Mouse (Mus musculus): ENCODE measurements at regions not wholly inside any gene's neighbourhood (a gene's known extent, or its start where the extent isn't known, plus 50 kb on each side); places are given as distances from the start of the nearest gene placed in this dataset.

- peak; percentile 72 for DNase-seq
These were observed 320.1 kb downstream of the Med13l start for GRCm38 (mm10) chr5:118880546-118880945.

GRCm38 (mm10) chr5:118881886-118882285, 321.4 kb downstream of the Med13l start:
- DNase-seq: no peak

- DNase-seq: no peak
These were observed 327.7 kb downstream of the Med13l start for GRCm38 (mm10) chr5:118888131-118888530.

- DNase-seq: no peak
These were observed 330.7 kb downstream of the Med13l start for GRCm38 (mm10) chr5:118891131-118891530.

- no peak for DNase-seq
These were observed 347.7 kb downstream of the Med13l start for GRCm38 (mm10) chr5:118908224-118908623.

- peak; percentile 39 for DNase-seq
These were observed 349.3 kb downstream of the Med13l start for GRCm38 (mm10) chr5:118909756-118910155.

- DNase-seq: no peak
These were observed 353.8 kb downstream of the Med13l start for GRCm38 (mm10) chr5:118914191-118914750.

- DNase-seq: no peak
These were observed 362.9 kb downstream of the Med13l start for GRCm38 (mm10) chr5:118923357-118923756.

GRCm38 (mm10) chr5:118929037-118929436, 368.6 kb downstream of the Med13l start:
- peak; percentile 18 for DNase-seq

- DNase-seq: peak; percentile 36
These were observed 369.6 kb downstream of the Med13l start for GRCm38 (mm10) chr5:118929990-118930501.

- DNase-seq: no peak
These were observed 379.0 kb downstream of the Med13l start for GRCm38 (mm10) chr5:118939336-118940039.

GRCm38 (mm10) chr5:118944256-118944655, 383.8 kb downstream of the Med13l start:
- no peak for DNase-seq

- DNase-seq: no peak
These were observed 385.6 kb downstream of the Med13l start for GRCm38 (mm10) chr5:118946090-118946489.

- no peak for DNase-seq
These were observed 386.5 kb downstream of the Med13l start for GRCm38 (mm10) chr5:118946994-118947393.

- DNase-seq: no peak
These were observed 387.8 kb downstream of the Med13l start for GRCm38 (mm10) chr5:118948119-118948786.

- DNase-seq: peak; percentile 61
These were observed 390.6 kb downstream of the Med13l start for GRCm38 (mm10) chr5:118951067-118951466.

- DNase-seq: peak; percentile 58
These were observed 400.1 kb downstream of the Med13l start for GRCm38 (mm10) chr5:118960521-118961001.

GRCm38 (mm10) chr5:118961091-118961490, 400.6 kb downstream of the Med13l start:
- peak; percentile 76 for DNase-seq

- DNase-seq: no peak
These were observed 401.7 kb downstream of the Med13l start for GRCm38 (mm10) chr5:118962152-118962551.

GRCm38 (mm10) chr5:118963001-118963400, 402.5 kb downstream of the Med13l start:
- no peak for DNase-seq

- DNase-seq: no peak
These were observed 406.4 kb downstream of the Med13l start for GRCm38 (mm10) chr5:118966901-118967300.

- no peak for DNase-seq
These were observed 407.2 kb downstream of the Med13l start for GRCm38 (mm10) chr5:118967718-118968117.

- DNase-seq: no peak
These were observed 414.7 kb downstream of the Med13l start for GRCm38 (mm10) chr5:118975147-118975546.

Measured in adrenal gland, postnatal 14 days (tissue).